Mouse (Mus musculus): Measurements from ENCODE around the gene Lrp4. TPM values are rescaled to one million over a fixed set of nuclear protein-coding genes. Genes with fewer than 3 reads are reported as not detected.
A peak's percentile ranks its signal among the peaks of the same experiment; 100 is the strongest.

The Lrp4 gene
- total RNA-seq, 2 experiments from 2014 or later: 36.2 to 40.1 TPM

GRCm38 (mm10) chr2:91453231-91454075, 3.9 kb upstream of the Lrp4 start:
- no peak for DNase-seq (ENCODE audit: low spot score in 2 of 2)

- DNase-seq (ENCODE audit: low spot score in 2 of 2): no peak
Observed at GRCm38 (mm10) chr2:91454434-91454833, 2.9 kb upstream of the Lrp4 start.

GRCm38 (mm10) chr2:91455826-91456225, 1.5 kb upstream of the Lrp4 start:
- peak; percentile 39 to 55 for DNase-seq (ENCODE audit: low spot score in 2 of 2)

GRCm38 (mm10) chr2:91456491-91457100, 715 bp upstream of the Lrp4 start:
- DNase-seq (ENCODE audit: low spot score in 2 of 2): no peak

- peak in 1 of 2 experiments; percentile 31 for DNase-seq (ENCODE audit: low spot score in 2 of 2)
Observed at GRCm38 (mm10) chr2:91457656-91458251, 443 bp downstream of the Lrp4 start.

- peak in 1 of 2 experiments; percentile 42 for DNase-seq (ENCODE audit: low spot score in 2 of 2)
Observed at GRCm38 (mm10) chr2:91458252-91458672, 951 bp downstream of the Lrp4 start.

- DNase-seq (ENCODE audit: low spot score in 2 of 2): peak; percentile 33 to 49
Observed at GRCm38 (mm10) chr2:91458673-91459391, 1.5 kb downstream of the Lrp4 start.

GRCm38 (mm10) chr2:91460076-91460475, 2.8 kb downstream of the Lrp4 start:
- DNase-seq (ENCODE audit: low spot score in 2 of 2): no peak

GRCm38 (mm10) chr2:91460771-91461170, 3.5 kb downstream of the Lrp4 start:
- no peak for DNase-seq (ENCODE audit: low spot score in 2 of 2)

GRCm38 (mm10) chr2:91461341-91461740, 4.0 kb downstream of the Lrp4 start:
- DNase-seq (ENCODE audit: low spot score in 2 of 2): no peak

GRCm38 (mm10) chr2:91462196-91462595, 4.9 kb downstream of the Lrp4 start:
- no peak for DNase-seq (ENCODE audit: low spot score in 2 of 2)

- DNase-seq (ENCODE audit: low spot score in 2 of 2): no peak
Observed at GRCm38 (mm10) chr2:91462681-91463080, 5.4 kb downstream of the Lrp4 start.

GRCm38 (mm10) chr2:91465934-91466333, 8.6 kb downstream of the Lrp4 start:
- no peak for DNase-seq (ENCODE audit: low spot score in 2 of 2)

GRCm38 (mm10) chr2:91467613-91468012, 10.3 kb downstream of the Lrp4 start:
- no peak for DNase-seq (ENCODE audit: low spot score in 2 of 2)

GRCm38 (mm10) chr2:91470055-91470647, 12.8 kb downstream of the Lrp4 start:
- peak; percentile 38 to 63 for DNase-seq (ENCODE audit: low spot score in 2 of 2)

- DNase-seq (ENCODE audit: low spot score in 2 of 2): no peak
Observed at GRCm38 (mm10) chr2:91474358-91474757, 17.0 kb downstream of the Lrp4 start.

GRCm38 (mm10) chr2:91475791-91476190, 18.5 kb downstream of the Lrp4 start:
- DNase-seq (ENCODE audit: low spot score in 2 of 2): no peak

GRCm38 (mm10) chr2:91476251-91476661, 18.9 kb downstream of the Lrp4 start:
- peak; percentile 62 to 69 for DNase-seq (ENCODE audit: low spot score in 2 of 2)

GRCm38 (mm10) chr2:91476841-91477240, 19.5 kb downstream of the Lrp4 start:
- no peak for DNase-seq (ENCODE audit: low spot score in 2 of 2)

GRCm38 (mm10) chr2:91480399-91480801, 23.1 kb downstream of the Lrp4 start:
- DNase-seq (ENCODE audit: low spot score in 2 of 2): peak; percentile 37 to 52
